Mouse (Mus musculus): ENCODE results near the gene Snhg11. TPM values are rescaled to one million over a fixed set of nuclear protein-coding genes. Genes with fewer than 3 reads are reported as not detected.

Gene Snhg11
- polyA plus RNA-seq, 1 experiment from 2014 or later, result 241 TPM

DNA sequence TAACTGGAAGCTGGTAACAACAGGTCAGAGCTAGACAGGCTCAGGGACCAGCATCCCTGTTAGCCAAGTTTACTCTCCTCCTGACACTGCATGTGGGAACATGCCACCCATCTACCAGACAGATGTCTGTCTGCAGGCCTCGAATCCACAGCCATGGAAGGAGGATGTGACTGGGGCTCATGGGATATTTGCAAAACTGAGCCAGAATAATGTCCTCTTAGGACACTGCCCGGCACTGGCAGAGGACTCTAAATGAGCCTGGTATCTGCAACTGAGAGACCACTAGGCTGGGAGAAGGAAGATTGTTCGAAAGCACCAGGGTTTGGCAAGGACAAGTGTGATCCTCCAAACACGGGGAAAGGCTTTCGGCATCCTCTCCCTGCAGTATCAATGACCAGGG lies 19.3 kb upstream of the Snhg11 start:
- WGBS, result 95% methylated on average over 5 of the region's 5 CpGs
- H3K36me3 ChIP-seq, result peaks cover 82% of the 10 kb centered on the region
- H3K9ac ChIP-seq (replicated peaks), result no peak overlapping the region
- no peak overlapping the region for H3K4me3 ChIP-seq (replicated peaks)
- no peaks in the 10 kb centered on the region for H3K9me3 ChIP-seq
- no peak overlapping the region for H3K27ac ChIP-seq
- H3K27me3 ChIP-seq, result no peaks in the 10 kb centered on the region
- H3K4me1 ChIP-seq (replicated peaks), result peaks cover 26% of the 10 kb centered on the region
- no peak for ATAC-seq
- H3K4me2 ChIP-seq (replicated peaks), result no peak overlapping the region

DNA sequence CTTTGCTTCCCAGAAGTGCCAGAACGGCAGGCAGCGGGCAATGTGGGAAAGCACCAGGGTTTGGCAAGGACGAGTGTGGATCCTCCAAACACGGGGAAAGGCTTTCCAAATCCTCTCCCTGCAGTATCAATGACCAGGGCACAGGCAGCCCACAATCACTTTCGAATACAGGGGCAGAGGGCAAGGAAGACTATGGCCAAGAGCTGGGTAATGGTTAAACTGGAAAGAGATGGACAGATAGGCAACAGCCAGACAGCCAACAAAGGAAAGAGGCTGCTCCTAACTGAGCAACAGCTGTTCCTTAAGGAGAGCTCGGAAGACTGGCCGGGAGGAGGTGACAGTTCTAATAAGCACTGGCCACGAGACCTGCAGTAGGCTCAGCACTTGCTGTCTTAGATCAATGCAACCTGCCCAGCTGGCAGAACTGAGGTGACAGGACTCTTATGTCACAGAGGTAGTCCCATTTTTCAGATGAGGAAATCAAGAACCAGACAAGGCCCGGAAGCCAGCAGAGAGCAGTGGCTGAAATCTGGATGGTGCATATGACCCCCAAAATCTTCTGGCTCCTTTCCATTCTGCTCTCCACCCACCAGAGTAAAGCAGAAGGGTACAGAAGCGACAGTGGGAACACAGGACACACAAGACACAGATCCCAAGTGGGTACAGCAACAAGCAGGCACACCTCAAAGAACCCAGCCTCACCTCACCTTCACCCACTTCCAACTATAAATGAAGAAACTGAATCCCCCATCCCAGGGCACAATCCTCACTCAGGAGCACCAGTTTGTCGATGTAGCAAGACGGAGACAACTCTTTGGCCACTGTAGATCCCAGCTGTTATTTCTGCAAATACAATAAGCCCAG lies 15.4 kb upstream of the Snhg11 start:
- Histone ChIP-seq H3K9me3 (no peaks in the 10 kb centered on the region), H3K4me2 (replicated peaks) (peak overlapping the region; percentile 91), H3K27ac (no peak overlapping the region; the same call in 1 of the 2 replicates), H3K27me3 (no peaks in the 10 kb centered on the region), H3K9ac (replicated peaks) (peak overlapping the region; percentile 91), H3K36me3 (peaks cover 46% of the 10 kb centered on the region), H3K4me1 (replicated peaks) (peaks cover 26% of the 10 kb centered on the region), H3K4me3 (replicated peaks) (peak overlapping the region; percentile 76)
- WGBS, result 70% methylated on average over 12 of the region's 12 CpGs
- no peak for ATAC-seq

DNA sequence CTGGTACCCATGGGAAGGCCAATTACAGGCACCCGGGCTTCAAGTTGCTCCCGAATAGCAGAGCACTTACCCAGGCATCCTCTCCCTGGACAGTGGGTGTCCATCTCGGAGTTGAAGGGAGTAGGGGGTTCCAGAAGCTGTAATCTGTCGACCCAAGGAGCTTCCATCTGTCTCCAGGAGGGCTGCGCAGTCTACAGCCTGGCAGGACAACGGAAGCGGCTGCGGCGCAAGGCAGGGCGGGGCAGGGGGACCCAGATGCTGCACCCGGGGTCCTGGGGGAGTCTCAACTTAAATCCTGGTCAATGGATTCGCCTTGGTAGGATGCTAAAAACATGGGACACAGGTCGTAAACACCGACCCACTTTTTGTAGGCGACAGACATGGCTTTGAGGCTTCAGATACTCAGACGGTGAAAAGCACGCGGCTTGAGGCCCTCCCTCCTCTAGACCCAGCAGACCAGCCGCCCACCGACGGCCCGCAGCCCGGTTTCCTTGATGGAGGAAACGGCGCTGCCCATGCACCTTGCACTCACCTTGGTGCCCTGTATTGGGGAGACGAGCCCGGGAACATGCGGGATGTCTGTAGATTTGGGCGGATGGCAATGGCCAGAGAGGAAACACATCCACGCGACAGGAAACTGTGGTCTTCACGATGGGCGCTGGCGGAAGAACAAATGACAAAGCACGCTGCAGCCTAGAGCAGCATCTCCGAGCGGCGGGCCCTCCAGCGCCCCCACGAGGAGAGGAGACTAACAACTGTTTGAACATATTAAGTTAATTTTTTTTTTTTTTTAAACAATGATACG lies 14.4 kb upstream of the Snhg11 start:
- H3K4me1 ChIP-seq (replicated peaks), result peaks cover 26% of the 10 kb centered on the region
- no peaks in the 10 kb centered on the region for H3K27me3 ChIP-seq
- H3K9me3 ChIP-seq, result no peaks in the 10 kb centered on the region
- peak overlapping the region; percentile 76 for H3K4me3 ChIP-seq (replicated peaks)
- H3K4me2 ChIP-seq (replicated peaks), result peak overlapping the region; percentile 91
- ATAC-seq, result peak; percentile 90
- H3K27ac ChIP-seq, result peak overlapping the region; percentile 82
- H3K9ac ChIP-seq (replicated peaks), result peak overlapping the region; percentile 91
- under 1% methylated on average over 41 of the region's 41 CpGs for WGBS
- H3K36me3 ChIP-seq, result peaks cover 35% of the 10 kb centered on the region

DNA sequence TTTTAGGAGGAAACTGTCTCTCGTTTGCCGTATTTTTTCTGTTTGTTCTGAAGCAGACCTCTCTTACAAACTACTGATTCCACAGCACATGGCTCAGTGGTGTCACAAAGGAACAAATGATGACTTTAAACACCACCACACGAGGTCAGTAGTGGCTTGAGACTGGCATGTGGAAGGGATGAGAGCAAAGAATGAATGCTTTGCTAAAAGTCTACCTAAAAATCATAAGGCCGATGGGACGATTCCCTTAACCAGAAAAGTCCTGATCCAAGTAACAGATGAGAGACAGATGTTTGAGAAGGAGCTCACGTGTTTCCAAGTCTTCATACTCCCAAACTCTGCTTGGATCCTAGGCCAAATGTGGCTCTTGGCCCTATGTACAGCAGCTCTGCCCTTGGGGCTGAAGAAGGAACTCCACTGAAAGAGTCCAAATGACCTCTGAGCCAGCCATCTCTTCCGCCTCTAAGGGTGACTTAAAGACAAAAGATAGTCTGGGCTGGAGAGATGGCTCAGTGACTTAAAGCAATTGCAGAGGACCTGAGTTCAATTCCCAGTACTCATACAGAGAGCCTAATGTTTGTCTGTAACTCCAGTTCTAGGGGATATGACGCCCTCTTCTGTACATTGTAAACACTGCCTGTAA lies 13.6 kb upstream of the Snhg11 start:
- Histone ChIP-seq H3K27ac (peak overlapping the region; percentile 76), H3K36me3 (peaks cover 28% of the 10 kb centered on the region), H3K9me3 (no peaks in the 10 kb centered on the region), H3K9ac (replicated peaks) (no peak overlapping the region), H3K4me1 (replicated peaks) (peaks cover 26% of the 10 kb centered on the region), H3K4me3 (replicated peaks) (peak overlapping the region; percentile 76), H3K4me2 (replicated peaks) (peak overlapping the region; percentile 91), H3K27me3 (no peaks in the 10 kb centered on the region)
- peak; percentile 70 for ATAC-seq
- whole genome bisulfite sequencing, result 37% methylated on average over 8 of the region's 8 CpGs

DNA sequence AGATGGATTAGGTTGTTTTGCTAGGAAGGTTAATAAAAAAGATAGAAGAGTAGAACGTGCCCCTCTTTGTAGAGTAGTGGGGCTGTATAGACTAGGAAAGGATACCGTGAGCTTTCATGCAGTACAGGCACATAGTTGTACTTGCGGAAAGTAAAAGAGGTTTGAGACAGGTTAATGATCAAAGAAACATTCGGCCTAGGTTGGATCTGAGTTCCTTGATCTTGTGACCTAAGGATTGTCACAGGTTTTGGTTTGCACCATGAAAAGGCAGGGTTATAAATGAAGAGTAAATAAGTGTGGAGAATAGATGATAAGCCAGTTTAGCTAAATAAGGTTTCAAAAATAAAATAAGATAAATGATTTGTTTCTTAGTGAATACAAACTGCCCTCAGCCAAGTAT lies 11.3 kb upstream of the Snhg11 start:
- Histone ChIP-seq H3K9ac (replicated peaks) (no peak overlapping the region), H3K4me1 (replicated peaks) (peaks cover 17% of the 10 kb centered on the region), H3K4me2 (replicated peaks) (no peak overlapping the region), H3K9me3 (no peaks in the 10 kb centered on the region), H3K27ac (no peak overlapping the region), H3K4me3 (replicated peaks) (no peak overlapping the region), H3K27me3 (no peaks in the 10 kb centered on the region), H3K36me3 (peaks cover 4% of the 10 kb centered on the region)
- WGBS, result 85% methylated on average over 4 of the region's 4 CpGs
- no peak for ATAC-seq

DNA sequence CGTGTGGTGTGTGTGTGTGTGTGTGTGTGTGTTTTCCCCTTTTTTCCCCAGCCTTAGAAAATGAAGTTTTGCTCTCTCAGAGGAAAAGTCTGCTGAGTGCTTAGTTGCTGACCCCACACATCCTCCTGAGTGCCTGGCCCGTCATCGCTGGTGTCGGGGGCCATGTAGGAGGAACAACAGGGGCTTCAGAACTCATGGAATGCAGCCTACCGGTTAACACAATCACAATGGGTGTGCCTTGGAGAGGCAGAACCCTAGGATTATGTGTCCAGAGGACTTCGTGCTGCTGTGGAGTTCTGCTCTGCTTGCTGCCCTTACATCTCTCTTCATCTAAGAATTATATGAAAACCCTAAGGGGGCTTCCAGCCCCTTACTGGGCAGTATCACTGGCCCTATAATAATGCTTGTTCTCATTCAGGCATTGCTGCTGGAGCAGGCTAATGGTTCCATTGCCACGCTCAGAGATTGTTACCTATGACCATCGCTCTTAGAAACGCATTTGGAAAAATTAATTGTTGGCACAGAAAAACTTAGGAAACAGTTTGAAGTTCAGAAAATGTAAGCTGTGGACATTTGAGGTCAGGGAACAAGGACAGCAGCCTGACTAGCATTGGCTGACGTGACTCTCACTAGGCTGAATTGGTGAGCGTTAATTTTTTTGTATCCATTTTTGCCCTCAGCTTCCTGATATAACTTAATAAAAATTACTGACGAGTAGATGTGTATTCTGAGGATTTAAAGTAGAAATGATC lies 10.2 kb upstream of the Snhg11 start:
- Histone ChIP-seq H3K36me3 (no peaks in the 10 kb centered on the region), H3K4me1 (replicated peaks) (peaks cover 6% of the 10 kb centered on the region), H3K9me3 (no peaks in the 10 kb centered on the region), H3K4me2 (replicated peaks) (no peak overlapping the region), H3K4me3 (replicated peaks) (no peak overlapping the region), H3K9ac (replicated peaks) (no peak overlapping the region), H3K27me3 (no peaks in the 10 kb centered on the region), H3K27ac (no peak overlapping the region)
- 66% methylated on average over 12 of the region's 12 CpGs for WGBS
- ATAC-seq, result no peak

DNA sequence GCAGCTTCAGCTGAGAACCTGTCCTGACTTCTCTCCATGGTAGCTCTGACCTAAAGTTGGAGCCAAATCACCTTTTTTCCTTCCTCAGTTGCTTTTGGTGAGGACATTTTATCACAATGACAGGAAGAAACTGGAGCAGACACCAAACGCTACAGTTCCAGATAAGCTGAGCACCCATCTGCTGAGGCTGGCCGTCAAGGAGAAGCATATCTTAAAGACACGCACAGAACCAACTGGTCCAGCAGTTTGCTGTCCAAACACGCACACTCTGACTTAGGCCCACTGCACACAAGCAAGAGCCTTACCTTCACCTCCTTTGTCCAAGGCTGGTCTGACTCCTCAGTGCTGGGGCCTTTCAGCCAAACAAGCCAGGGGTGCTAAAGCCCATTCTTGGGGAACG lies 7.8 kb upstream of the Snhg11 start:
- Histone ChIP-seq H3K4me2 (replicated peaks) (no peak overlapping the region), H3K27me3 (no peaks in the 10 kb centered on the region), H3K36me3 (no peaks in the 10 kb centered on the region), H3K9me3 (no peaks in the 10 kb centered on the region), H3K4me3 (replicated peaks) (no peak overlapping the region), H3K27ac (no peak overlapping the region), H3K4me1 (replicated peaks) (no peaks in the 10 kb centered on the region), H3K9ac (replicated peaks) (no peak overlapping the region)
- ATAC-seq, result no peak
- 89% methylated on average over 5 of the region's 5 CpGs for WGBS

DNA sequence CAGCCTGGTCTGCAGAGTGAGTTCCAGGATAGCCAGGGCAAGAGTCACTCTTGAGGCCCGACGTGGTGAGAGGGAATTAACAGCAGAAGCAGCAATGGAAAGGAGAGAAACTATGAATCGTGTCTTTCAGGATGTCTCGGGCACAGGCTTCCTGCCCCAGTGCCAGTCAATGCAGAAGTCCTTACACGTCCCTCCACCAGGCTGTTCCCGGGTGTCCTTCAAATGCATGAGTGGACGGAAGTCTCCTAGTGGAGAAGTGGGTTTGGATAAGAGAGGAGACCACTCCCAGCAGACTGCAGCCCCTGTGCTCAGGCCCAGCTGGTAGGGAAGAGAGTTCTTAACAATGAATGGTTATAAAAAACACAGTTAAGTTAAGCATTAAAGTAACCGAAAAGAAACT lies 7.1 kb upstream of the Snhg11 start:
- Histone ChIP-seq H3K9ac (replicated peaks) (no peak overlapping the region), H3K27me3 (no peaks in the 10 kb centered on the region), H3K9me3 (no peaks in the 10 kb centered on the region), H3K36me3 (no peaks in the 10 kb centered on the region), H3K4me2 (replicated peaks) (no peak overlapping the region), H3K27ac (no peak overlapping the region), H3K4me1 (replicated peaks) (no peaks in the 10 kb centered on the region), H3K4me3 (replicated peaks) (no peak overlapping the region)
- WGBS, result 92% methylated on average over 8 of the region's 8 CpGs
- no peak for ATAC-seq

DNA sequence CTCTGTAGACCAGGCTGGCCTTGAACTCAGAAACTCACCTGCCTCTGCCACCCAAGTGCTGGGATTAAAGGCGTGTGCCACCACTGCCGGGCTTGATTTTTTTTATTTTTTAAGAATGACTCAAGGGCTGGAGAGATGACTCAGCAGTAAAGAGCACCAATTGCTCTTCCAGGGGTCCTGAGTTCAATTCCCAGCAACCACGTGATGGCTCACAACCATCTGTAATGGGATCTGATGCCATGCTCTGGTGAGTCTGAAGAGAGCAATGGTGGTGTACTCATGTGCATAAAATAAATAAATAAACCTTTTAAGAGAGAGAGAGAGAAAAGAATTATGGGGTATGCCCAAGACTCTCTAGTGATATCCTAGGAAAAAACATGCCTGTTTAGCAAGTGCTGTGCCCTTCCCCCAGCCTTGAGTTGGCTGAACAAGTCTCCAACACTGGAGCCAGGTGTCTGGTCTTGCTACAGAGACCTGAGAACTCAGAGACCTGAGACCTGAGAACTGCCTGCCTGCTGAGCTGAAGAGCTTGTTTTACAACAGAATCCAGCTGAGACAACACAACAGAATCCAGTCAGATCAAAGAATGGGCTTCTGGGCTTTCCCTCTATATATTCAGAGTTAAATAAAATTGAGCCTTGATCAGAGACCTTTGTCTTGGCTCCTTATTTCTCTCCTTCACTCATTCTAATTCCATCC lies 5.8 kb upstream of the Snhg11 start:
- WGBS, result 81% methylated on average over 3 of the region's 3 CpGs
- no peak overlapping the region for H3K27ac ChIP-seq
- ATAC-seq, result no peak
- no peaks in the 10 kb centered on the region for H3K36me3 ChIP-seq
- no peak overlapping the region for H3K4me2 ChIP-seq (replicated peaks)
- H3K4me3 ChIP-seq (replicated peaks), result no peak overlapping the region
- H3K27me3 ChIP-seq, result peaks cover 6% of the 10 kb centered on the region; the same call in 1 of the 2 replicates
- no peaks in the 10 kb centered on the region for H3K9me3 ChIP-seq
- no peaks in the 10 kb centered on the region for H3K4me1 ChIP-seq (replicated peaks)
- H3K9ac ChIP-seq (replicated peaks), result no peak overlapping the region

DNA sequence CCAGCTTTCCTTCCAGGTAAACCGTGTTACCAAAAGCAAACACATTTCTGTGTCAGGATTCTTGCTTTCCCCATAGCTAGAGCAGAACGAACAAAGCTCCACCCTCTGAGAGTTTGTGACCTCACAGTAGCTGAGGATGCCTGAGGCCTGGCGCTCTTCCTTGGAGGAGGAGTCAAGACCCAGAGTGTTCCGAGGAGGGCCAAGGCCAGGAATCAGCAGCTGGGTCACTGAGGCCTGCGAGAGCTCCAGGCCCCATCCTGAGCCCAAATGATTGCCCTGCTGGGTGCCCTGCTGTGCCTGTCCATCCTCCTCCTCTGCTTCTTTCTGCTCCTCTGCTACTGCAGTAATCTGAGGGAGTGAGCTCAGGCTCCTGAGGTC lies 5.3 kb upstream of the Snhg11 start:
- Histone ChIP-seq H3K27ac (no peak overlapping the region), H3K9ac (replicated peaks) (no peak overlapping the region), H3K27me3 (peaks cover 8% of the 10 kb centered on the region; the same call in 1 of the 2 replicates), H3K4me2 (replicated peaks) (no peak overlapping the region), H3K36me3 (no peaks in the 10 kb centered on the region), H3K4me1 (replicated peaks) (peaks cover 5% of the 10 kb centered on the region), H3K4me3 (replicated peaks) (no peak overlapping the region), H3K9me3 (no peaks in the 10 kb centered on the region)
- ATAC-seq, result no peak
- WGBS, result 17% methylated on average over 5 of the region's 5 CpGs

DNA sequence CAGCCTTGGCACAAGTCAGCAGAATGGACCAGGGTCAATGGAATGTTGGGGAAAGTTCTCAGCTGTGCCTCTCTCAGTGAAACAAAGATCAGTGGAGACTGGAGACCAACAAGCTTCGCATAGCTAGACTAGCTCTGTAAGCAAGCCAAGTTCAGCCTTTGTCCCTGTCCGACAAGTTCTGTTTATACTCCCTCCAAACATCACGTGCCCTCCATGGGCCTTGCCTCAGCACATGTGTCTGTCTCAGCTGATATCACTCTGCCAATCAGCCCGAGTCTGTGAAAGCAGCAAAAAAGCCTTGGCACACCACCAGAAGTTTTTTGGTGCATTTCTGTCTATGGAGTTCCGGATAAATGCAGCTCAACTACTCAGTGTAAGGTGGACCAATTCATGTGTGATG lies 2.4 kb upstream of the Snhg11 start:
- 84% methylated on average over 5 of the region's 5 CpGs for WGBS
- Histone ChIP-seq H3K9me3 (no peaks in the 10 kb centered on the region), H3K27ac (no peak overlapping the region), H3K36me3 (no peaks in the 10 kb centered on the region; the same call in 1 of the 2 replicates), H3K4me3 (replicated peaks) (no peak overlapping the region), H3K9ac (replicated peaks) (no peak overlapping the region), H3K4me1 (replicated peaks) (peaks cover 15% of the 10 kb centered on the region), H3K27me3 (peaks cover 18% of the 10 kb centered on the region), H3K4me2 (replicated peaks) (no peak overlapping the region)
- no peak for ATAC-seq

Data from midbrain, embryonic 13.5 days (tissue).